Mouse (Mus musculus) gastrocnemius, postnatal 25 days (tissue): Measurements from ENCODE around the gene Eid2. TPM values are rescaled to one million over a fixed set of nuclear protein-coding genes. Genes with fewer than 3 reads are reported as not detected.

Experiments used
- DNase-seq: peaks from one replicate; pipeline ENCODE4 v3.0.0; 2022
- total RNA-seq, 2 experiments: library from RNA; stranded (reverse); gene quantifications; 1 replicate in 1 of 2; 2 replicates in 1 of 2; pipeline ENCODE4 v1.2.3; 2021

Eid2 gene
- total RNA-seq, 2 experiments from 2014 or later, result 5.0 to 5.2 TPM

DNA sequence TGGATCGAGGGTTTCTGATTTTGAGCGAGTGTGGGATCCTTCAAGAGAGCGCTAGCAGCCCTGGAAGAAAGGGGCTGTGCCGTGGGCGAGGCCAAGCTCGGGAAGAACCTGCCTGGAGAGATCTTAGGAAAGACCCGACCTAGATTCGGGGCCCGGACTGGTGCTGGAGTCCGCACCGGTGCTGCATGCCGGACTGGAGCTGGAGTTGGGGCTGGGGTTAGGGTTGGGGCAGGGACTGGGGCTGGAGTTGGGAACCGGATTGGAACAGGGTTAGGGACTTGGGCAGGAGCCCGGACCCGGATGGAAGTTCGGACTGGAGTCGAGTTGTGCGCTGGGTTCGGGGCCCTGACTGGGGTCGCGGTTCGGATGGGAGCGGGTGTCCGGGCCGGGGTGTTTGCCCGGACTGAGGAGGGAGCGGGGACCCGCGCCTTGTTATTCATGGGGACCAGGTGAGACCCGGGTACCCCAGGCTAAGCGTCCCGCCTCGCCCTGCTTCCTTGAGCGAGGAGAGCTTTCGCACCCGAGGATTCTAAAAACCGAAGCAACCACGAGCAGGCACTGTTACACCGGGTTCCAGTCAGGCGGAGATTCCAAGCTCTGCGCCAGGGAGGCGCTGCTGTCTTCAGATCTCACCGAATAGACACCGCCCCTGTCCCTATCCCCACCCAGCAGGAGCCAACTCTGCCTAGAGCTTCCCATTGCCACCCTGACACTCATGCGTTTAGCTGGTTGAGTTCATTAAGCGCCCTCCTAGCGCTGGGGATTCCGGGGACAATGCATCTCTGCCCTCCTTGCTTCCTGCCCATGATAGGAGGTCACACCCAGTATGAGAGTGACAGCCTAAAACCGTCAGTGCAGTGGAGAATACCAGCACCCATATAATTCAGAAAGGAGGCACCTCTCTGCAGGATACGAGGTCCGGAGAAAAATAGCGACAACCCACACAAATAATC is 23.2 kb downstream of the Eid2 start, which contains the start of gene Selenov:
Gene Selenov (minus strand): TSS at position 549 of the 953 bp plus-strand sequence.
- no peak for DNase-seq

DNA sequence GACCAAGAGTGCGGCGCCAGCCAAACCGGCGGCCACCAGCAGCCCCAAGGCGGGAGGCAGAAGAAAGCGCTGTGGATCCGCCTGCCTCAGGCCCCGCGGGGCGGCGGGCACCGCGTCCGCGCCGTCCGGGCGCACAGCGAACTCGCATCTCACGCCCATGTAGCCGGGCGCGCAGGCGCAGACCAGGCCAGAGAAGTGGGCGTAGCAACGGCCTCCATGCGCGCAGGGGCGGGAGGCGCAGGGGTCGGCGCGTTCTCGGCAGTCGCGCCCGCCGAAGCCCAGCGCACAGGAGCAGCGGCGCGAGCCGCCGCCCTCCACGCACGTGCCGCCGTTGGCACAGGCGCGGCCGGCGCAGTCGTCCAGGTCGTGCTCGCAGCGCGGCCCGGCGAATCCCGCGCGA is 26.8 kb downstream of the Eid2 start:
- no peak for DNase-seq

DNA sequence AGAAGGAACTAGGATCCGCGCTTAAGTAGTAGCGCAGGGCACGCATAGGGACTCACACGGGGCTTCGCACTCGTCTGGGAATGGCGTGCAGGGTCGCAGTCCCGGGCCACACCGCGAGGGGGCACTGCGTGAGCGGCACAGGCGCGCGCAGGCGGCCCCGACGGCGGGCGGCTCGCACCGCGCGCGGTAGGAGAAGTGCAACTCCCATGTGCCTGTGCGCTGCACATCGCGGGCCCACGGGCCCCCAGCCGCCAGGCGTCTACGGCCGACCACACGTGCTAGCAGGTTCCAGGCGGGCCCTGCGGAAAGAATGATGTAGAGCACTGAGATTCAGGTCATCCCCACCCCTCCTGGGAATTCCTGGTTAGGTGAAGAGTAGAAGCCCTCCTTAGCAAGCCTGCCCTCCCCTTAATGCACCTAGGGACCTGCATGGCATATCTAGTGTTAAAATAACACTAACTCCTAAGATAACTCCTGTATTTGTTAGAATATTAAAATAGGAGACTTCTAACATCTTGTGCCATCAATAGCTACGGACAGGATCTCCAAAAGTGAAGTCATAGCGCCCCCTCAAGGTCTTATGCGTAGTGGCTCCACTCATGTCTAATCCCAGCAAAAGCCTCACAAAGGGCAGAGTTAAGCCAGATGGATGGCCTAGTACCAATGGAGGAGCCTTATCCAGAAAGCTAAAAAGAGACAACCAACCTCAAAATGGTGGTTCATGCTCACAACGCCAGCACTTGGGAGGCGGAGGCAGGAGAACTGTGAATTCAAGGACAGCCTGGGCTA is 31.4 kb downstream of the Eid2 start:
- no peak for DNase-seq

DNA sequence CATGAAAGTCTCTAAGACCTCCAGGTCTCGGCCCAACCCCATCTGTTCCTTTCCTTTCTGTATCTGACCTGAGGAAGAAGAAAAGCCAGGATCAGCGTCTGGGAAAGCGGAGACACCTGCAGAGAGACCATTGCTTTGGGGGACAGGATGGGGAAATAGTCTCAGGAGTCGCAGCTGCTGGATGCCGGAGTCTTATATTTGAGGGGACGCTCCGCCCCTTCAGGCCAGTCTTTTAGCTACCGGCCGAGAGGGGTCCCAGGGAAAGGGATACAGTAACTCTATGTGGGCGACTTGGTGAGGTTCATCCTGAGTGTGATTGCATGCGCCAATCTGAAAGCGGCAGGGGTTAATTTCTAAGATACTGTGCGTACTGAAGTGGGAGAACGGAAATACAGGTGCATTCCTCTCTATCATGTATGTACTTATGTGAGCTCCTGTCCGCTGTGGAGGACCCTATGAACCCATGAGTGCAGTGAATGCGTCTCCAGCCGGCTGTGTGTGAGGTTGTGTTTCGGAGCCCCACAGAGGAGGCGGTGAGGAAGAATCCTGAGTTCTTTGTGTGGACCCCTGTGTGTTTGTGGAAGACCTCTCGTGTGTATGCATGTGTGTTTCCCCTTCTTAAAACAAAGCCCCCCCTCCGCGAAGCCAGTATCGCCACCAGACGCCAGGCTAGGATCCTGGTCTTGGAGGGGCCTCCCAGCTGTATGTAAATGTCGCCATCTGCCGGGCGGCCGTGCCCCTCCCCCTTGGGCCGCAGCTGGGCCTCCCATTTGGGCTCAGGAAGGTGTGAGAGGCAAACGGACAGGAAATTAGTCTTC is 34.1 kb downstream of the Eid2 start, which contains the start of gene Dll3:
Gene Dll3 (minus strand): TSS at position 623 of the 818 bp plus-strand sequence.
- no peak for DNase-seq

- no peak for DNase-seq
These were observed 38.0 kb downstream of the Eid2 start for GRCm38 (mm10) chr7:28305641-28306040.

- DNase-seq, result no peak
These were observed 38.5 kb downstream of the Eid2 start for GRCm38 (mm10) chr7:28306216-28306615.

DNA sequence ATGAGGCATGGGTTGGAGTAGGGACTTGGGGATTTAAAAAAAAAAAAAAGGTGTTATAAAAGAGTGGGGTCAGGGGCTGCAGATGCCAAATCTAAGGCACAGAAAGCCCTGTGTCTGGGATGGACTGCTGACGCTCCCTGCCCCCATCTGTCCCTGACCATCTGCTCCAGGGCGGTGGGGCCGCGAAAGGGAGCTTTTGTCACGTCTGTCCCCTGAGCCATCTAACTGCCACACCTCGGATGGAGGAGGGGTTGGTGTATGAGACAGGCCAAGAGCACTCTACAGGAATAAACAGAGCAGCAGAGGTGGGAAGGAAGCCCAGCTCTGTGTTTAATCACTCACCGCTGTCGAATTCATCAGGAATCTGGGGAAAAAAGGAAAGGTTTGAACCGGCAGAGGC is 42.1 kb downstream of the Eid2 start:
- no peak for DNase-seq

GRCm38 (mm10) chr7:28311151-28311925 is 43.7 kb downstream of the Eid2 start:
- peak; percentile 21 for DNase-seq

GRCm38 (mm10) chr7:28311926-28312543 is 44.4 kb downstream of the Eid2 start, which contains the start of gene Timm50:
Timm50 (minus strand) TSS chr7:28312072.
- DNase-seq, result peak; percentile 96

DNA sequence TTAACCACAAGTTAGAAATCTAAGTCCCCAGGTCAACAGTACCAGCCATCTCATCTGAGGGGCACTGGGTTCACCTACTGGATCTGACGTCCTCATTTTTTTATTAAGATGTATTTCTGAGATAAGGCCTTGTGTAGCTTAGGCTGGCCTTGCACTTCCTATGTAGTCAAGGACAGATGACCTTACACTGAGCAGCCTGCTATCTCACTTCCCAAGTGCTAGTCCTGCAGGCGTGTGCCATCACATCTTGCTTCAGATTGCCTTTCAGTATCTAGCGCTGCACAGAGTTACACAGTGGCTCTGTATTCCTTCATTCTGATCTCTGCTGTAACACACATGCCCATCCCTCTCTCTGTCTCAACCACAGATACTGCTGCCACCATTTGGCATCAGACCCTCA is 50.4 kb downstream of the Eid2 start:
- DNase-seq, result no peak

GRCm38 (mm10) chr7:28318714-28319113 is 51.0 kb downstream of the Eid2 start:
- no peak for DNase-seq

Other genes starting within 250 kb of the Eid2 start
- 100 to 1,000 TPM in 1 of 2 experiments, 10 to 100 TPM in 1; 99.0 to 104 TPM for gene Psmc4, start 217.8 kb upstream of the Eid2 start, total RNA-seq
- gene Fcgbp, start 196.6 kb upstream of the Eid2 start, total RNA-seq, result not detected
- not detected for gene 9530053A07Rik, start 138.4 kb upstream of the Eid2 start, total RNA-seq
- 10 to 100 TPM; 21.8 to 24.3 TPM for gene Fbl, start 98.2 kb upstream of the Eid2 start, total RNA-seq
- gene Dyrk1b, start 88.4 kb upstream of the Eid2 start, total RNA-seq, result 10 to 100 TPM; 91.6 to 95.8 TPM
- gene Eid2b, start 9.9 kb downstream of the Eid2 start, total RNA-seq, result 1 to 10 TPM; 4.0 to 4.8 TPM
- gene Selenov, start 23.3 kb downstream of the Eid2 start, total RNA-seq, result not detected
- gene Dll3, start 34.4 kb downstream of the Eid2 start, total RNA-seq, result not detected
- 10 to 100 TPM; 41.8 to 43.9 TPM for gene Timm50, start 44.2 kb downstream of the Eid2 start, total RNA-seq
- 10 to 100 TPM; 52.8 to 54.3 TPM for gene Supt5, start 70.9 kb downstream of the Eid2 start, total RNA-seq
- gene Rps16, start 82.8 kb downstream of the Eid2 start, total RNA-seq, result 100 to 1,000 TPM; 361 to 390 TPM
- 1 to 10 TPM; 4.7 to 7.3 TPM for gene Plekhg2, start 104.7 kb downstream of the Eid2 start, total RNA-seq
- gene Zfp36, start 112.4 kb downstream of the Eid2 start, total RNA-seq, result 1 to 10 TPM; 7.3 to 7.6 TPM
- gene Med29, start 124.8 kb downstream of the Eid2 start, total RNA-seq, result 10 to 100 TPM; 19.6 to 20.2 TPM
- 10 to 100 TPM; 24.9 to 29.4 TPM for gene Paf1, start 125.1 kb downstream of the Eid2 start, total RNA-seq
- gene Gmfg, start 169.6 kb downstream of the Eid2 start, total RNA-seq, result 1 to 10 TPM; 1.6 to 4.2 TPM
- gene Lrfn1, start 184.1 kb downstream of the Eid2 start, total RNA-seq, result under 1 TPM; 0.23 to 0.38 TPM
- gene Ifnl2, start 242.6 kb downstream of the Eid2 start, total RNA-seq, result not detected